Mouse (Mus musculus): ENCODE measurements around the gene Psmd13.

Gene Psmd13

DNA sequence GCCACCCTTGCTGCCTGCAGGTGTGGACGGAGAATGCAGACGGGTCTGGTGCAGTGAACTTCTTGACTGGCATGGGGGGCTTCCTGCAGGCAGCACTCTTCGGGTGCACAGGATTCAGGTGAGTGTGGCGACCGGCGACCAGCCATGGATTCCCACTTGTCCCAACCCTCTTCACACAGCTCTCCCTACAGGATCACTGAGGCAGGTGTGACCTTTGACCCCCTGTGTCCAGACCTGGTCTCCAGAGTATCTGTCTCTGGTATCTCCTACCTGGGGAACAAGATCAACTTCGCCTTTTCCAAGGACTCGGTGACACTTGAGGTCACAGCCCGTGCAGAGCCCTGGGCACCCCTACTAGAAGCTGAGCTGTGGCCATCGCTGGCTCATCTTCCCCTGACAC is 64.5 kb downstream of the Psmd13 start:
- no peak for DNase-seq

DNA sequence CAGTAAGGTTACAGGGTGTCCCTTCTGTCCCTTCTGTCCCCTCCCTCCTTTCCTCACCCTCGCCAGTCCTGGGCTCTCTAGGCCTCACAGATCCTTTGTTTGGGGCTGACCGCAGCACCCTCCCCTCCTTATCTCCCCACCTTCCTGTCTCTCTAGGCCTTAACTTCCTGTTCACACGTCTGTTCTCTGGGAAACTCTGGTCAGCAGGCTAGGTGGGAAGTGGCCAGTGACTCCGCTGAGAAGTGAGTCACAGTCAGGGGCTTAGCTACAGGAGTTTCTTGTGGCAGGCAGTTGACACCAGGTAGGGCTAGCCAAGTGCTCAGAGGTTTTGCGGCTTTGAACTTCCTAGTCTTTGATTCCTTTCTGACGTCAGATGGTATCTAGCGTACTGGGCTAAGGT is 65.2 kb downstream of the Psmd13 start:
- DNase-seq = no peak

DNA sequence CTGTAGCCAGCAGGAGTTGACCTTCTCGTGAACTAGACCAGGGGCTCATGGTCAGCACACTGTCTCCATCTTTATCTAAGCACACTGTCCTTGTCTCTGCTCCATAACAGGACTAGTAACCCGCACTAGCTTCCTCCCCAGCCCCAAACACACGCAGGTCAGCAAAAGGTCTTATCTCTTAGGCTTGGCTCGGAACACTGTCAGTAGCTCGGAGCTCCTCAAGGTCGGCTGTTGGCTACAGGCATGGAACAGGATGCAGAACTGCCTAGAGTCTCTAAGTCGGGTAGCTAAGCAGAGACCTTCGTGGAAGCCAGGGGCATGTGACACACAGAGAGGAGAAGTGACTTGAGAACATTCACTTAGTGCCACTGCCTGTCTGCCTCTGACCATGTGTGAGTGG is 66.4 kb downstream of the Psmd13 start:
- DNase-seq = no peak
